Mouse (Mus musculus) ES-E14 (cell line): Measurements from ENCODE around the gene Sox5.

ENCODE experiments used
- CHD2 ChIP-seq: IDR thresholded peaks from 2 replicates; pipeline ENCODE4 v1.6.1; 2014; ENCODE audit warnings: mild to moderate bottlenecking, low read depth, low read length, inconsistent platforms
- HCFC1 ChIP-seq: IDR thresholded peaks from 2 replicates; pipeline ENCODE4 v1.6.1; 2012; ENCODE audit warnings: low read length, inconsistent platforms, borderline replicate concordance; ENCODE audit not compliant: insufficient read depth
- MAFK ChIP-seq: IDR thresholded peaks from 2 replicates; pipeline ENCODE4 v1.6.1; 2014; ENCODE audit warnings: mild to moderate bottlenecking, low read depth, low read length, inconsistent platforms; ENCODE audit not compliant: insufficient read depth
- ZC3H11A ChIP-seq: IDR thresholded peaks from 2 replicates; pipeline ENCODE4 v1.6.1; 2012; ENCODE audit warnings: low read depth, mild to moderate bottlenecking, inconsistent platforms, low read length, borderline replicate concordance
- ZNF384 ChIP-seq: IDR thresholded peaks from 2 replicates; pipeline ENCODE4 v1.6.1; 2012; ENCODE audit warnings: low read depth, low read length, inconsistent platforms

DNA sequence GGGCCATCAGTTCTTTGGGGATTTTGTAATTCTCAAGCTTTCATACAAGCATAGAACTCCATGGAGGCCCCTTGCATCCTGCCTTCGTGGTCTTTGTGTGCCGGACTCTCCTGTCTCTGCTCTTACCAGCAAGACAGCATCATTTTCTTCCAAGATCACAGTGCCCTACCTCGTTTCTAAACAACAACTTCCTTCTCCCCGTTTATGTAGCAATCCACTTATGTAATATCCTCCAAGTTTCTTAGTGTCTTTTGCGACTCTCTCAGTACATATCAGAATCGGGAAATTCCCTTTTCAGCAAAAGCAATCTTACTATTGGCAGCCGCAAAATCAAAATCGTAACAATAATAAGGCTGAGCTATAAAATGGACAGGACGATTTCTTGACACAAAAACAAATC is 324.3 kb downstream of the Sox5 start:
- no peak for TF ChIP-seq HCFC1
- TF ChIP-seq ZC3H11A, result no peak
- no peak for TF ChIP-seq MAFK
- no peak for TF ChIP-seq ZNF384
- TF ChIP-seq CHD2, result no peak
